Mouse (Mus musculus) heart, postnatal 0 days (tissue): ENCODE results near the gene Cep350. TPM values are rescaled to one million over a fixed set of nuclear protein-coding genes. Genes with fewer than 3 reads are reported as not detected.

Source experiments
- ATAC-seq: fragments of 200-750 bp; cut with Nextera tagmentation; 2 replicates; pipeline ENCODE4 v1.8.0; 2017; ENCODE audit warnings: low read depth, moderate number of reproducible peaks, moderate library complexity; ENCODE audit not compliant: insufficient read depth
- DNase-seq: peaks from one replicate; pipeline ENCODE4 v3.0.0-alpha.2; 2016; ENCODE audit warnings: low spot score
- H3K27ac ChIP-seq: fragments of 300-500 bp; sonication (generic); 2 replicates; pipeline ENCODE4 v1.5.1; 2014; ENCODE audit warnings: low read depth, mild to moderate bottlenecking
- H3K27me3 ChIP-seq: fragments of 300-500 bp; sonication (generic); 2 replicates; pipeline ENCODE4 v1.6.1; 2014; ENCODE audit warnings: low read length, mixed read lengths; ENCODE audit not compliant: control insufficient read depth, insufficient read depth
- H3K36me3 ChIP-seq: fragments of 300-500 bp; sonication (generic); replicated peaks from 2 replicates; pipeline ENCODE4 v1.6.1; 2014; ENCODE audit warnings: low read length, mixed read lengths; ENCODE audit not compliant: control insufficient read depth, insufficient read depth
- H3K4me1 ChIP-seq: fragments of 300-500 bp; sonication (generic); 2 replicates; pipeline ENCODE4 v1.6.1; 2014; ENCODE audit warnings: antibody characterized with exemption; ENCODE audit not compliant: control insufficient read depth, insufficient read depth
- H3K4me2 ChIP-seq: fragments of 300-500 bp; sonication (generic); 2 replicates; pipeline ENCODE4 v1.6.1; 2014; ENCODE audit warnings: low read depth, mild to moderate bottlenecking, low read length, moderate library complexity
- H3K4me3 ChIP-seq: fragments of 300-500 bp; sonication (generic); 2 replicates; pipeline ENCODE4 v1.5.1; 2014; ENCODE audit warnings: low read depth, low read length
- H3K9ac ChIP-seq: fragments of 300-500 bp; sonication (generic); replicated peaks from 2 replicates; pipeline ENCODE4 v1.6.1; 2014; ENCODE audit warnings: low read depth, low read length, mixed read lengths
- H3K9me3 ChIP-seq: fragments of 300-500 bp; sonication (generic); replicated peaks from 2 replicates; pipeline ENCODE4 v1.6.1; 2016; ENCODE audit warnings: low read length; ENCODE audit not compliant: control insufficient read depth
- CTCF ChIP-seq: IDR thresholded peaks from 2 replicates; pipeline ENCODE4 v1.5.1; 2016; ENCODE audit warnings: antibody characterized with exemption, control low read depth, low read depth
- EP300 ChIP-seq: IDR thresholded peaks from 2 replicates; pipeline ENCODE4 v1.6.1; 2016; ENCODE audit warnings: antibody characterized with exemption, low read depth
- WGBS: fragments of 180-500 bp; shearing (Covaris S2); extraction: QIAGEN DNeasy Blood & Tissue Kit; methylation state at CpG from one replicate; pipeline ENCODE4 v1.1.7; 2014; 5-methylcytosine and 5-hydroxymethylcytosine counted together
- polyA plus RNA-seq: library from polyadenylated mRNA; unstranded; fragments of >200 nt; fragmentation: Nextera tagmentation; extraction: Ambion mirVana; gene quantifications from 2 replicates; pipeline ENCODE4 v1.2.1, GENCODE M21; 2015
- total RNA-seq: library from RNA; depleted of rRNA; stranded (reverse); fragments of >200 nt; gene quantifications from 2 replicates; pipeline ENCODE4 v1.2.3, GENCODE M21; 2014; ENCODE audit warnings: low replicate concordance

The Cep350 gene
- total and polyA plus RNA-seq, 2 experiments from 2014 or later = 5.7 to 11.1 TPM

DNA sequence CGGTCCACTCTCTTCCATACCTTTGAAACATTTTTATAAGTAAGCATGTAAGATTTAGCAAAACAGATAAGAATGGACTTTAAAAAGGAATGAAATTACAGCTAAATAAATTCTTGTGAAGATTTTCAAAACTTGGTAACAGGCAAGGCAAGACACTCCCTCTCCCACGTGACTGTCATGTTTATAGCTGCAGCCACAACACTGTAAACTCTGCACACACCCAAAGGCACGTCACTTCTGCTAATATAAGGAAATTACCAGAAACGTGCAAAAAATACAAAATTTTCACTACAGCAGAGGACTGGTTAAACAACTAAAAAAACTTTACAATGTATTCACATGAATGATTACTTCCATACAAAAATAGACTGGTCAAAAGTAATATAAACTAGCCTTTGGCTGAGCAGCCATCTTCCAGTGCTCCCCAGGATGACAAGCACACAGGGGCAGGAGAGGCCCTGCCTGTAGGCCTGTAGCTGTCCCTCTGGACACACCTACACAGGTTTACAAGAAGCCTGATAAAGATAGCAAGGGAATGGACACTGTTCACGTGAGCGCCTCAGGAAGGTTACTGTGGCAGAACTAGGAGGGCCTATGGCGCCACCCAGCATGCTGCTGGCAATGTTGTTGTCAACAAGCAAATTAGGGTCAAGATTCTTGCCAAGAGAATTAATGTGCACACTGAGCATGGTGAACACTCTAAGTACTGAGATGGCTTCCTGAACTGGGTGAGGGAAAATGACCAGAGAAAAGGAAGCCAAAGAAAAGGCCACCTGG is 117.9 kb downstream of the Cep350 start:
- Histone ChIP-seq H3K4me1 (no peaks in the 10 kb centered on the region), H3K4me2 (no peak overlapping the region), H3K27ac (no peak overlapping the region), H3K36me3 (peaks cover 72% of the 10 kb centered on the region), H3K27me3 (no peaks in the 10 kb centered on the region), H3K9ac (no peak overlapping the region), H3K4me3 (no peak overlapping the region), H3K9me3 (no peaks in the 10 kb centered on the region)
- TF ChIP-seq CTCF (no peak), EP300 (no peak)
- WGBS = 81% methylated on average over 7 of the region's 7 CpGs
- DNase-seq (no peak), ATAC-seq (no peak)

DNA sequence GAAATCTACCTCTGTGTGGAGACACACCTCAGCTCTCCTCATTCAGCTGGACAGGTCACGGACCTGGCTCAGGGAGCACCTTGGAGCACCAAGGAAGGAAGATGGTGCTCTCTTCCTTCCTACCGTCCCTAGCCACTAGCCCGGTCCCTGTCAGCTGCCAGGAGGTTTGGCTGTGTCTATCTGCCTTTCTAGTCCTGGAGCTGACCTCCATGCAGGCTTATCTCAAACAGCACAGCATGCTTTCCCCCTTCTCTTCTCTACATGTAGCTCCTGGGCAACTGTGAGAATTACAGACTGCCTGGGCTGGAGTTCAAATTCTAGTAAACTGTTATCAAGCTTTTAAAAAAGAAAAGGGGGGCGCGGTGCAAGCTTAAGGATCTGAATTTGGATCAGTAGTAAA is 120.0 kb downstream of the Cep350 start:
- H3K4me3 ChIP-seq = no peak overlapping the region
- H3K4me1 ChIP-seq = no peaks in the 10 kb centered on the region
- no peaks in the 10 kb centered on the region for H3K9me3 ChIP-seq
- H3K27me3 ChIP-seq = no peaks in the 10 kb centered on the region
- ATAC-seq = no peak
- no peak for TF ChIP-seq CTCF
- TF ChIP-seq EP300 = no peak
- no peak overlapping the region for H3K4me2 ChIP-seq
- no peak for DNase-seq
- H3K27ac ChIP-seq = no peak overlapping the region
- WGBS = 75% methylated on average over 5 of the region's 5 CpGs
- peaks cover 57% of the 10 kb centered on the region for H3K36me3 ChIP-seq
- no peak overlapping the region for H3K9ac ChIP-seq

- no peak overlapping the region for H3K4me3 ChIP-seq
- H3K4me1 ChIP-seq = no peaks in the 10 kb centered on the region; the same call in 1 of the 2 replicates
- peak; percentile 19 for DNase-seq
- H3K4me2 ChIP-seq = no peak overlapping the region
- WGBS = 63% methylated on average over 5 of the region's 5 CpGs
- TF ChIP-seq EP300 = no peak
- no peak for TF ChIP-seq CTCF
- H3K9ac ChIP-seq = no peak overlapping the region
- H3K9me3 ChIP-seq = no peaks in the 10 kb centered on the region
- H3K27ac ChIP-seq = no peak overlapping the region
- H3K27me3 ChIP-seq = no peaks in the 10 kb centered on the region
- H3K36me3 ChIP-seq = peaks cover 30% of the 10 kb centered on the region
- ATAC-seq = 0 out of 2 replicates have a peak, but pooled peaks have one; percentile 17
Measured at GRCm38 (mm10) chr1:155844235-155844634, 128.8 kb downstream of the Cep350 start.

- WGBS = 57% methylated on average over 4 of the region's 4 CpGs
- no peaks in the 10 kb centered on the region for H3K27me3 ChIP-seq
- H3K27ac ChIP-seq = no peak overlapping the region
- no peaks in the 10 kb centered on the region; the same call in 1 of the 2 replicates for H3K4me1 ChIP-seq
- peaks cover 30% of the 10 kb centered on the region for H3K36me3 ChIP-seq
- no peak overlapping the region for H3K4me3 ChIP-seq
- no peak for DNase-seq
- H3K9ac ChIP-seq = no peak overlapping the region
- no peaks in the 10 kb centered on the region for H3K9me3 ChIP-seq
- no peak overlapping the region for H3K4me2 ChIP-seq
- ATAC-seq = no peak
- TF ChIP-seq EP300 = no peak
- TF ChIP-seq CTCF = no peak
Measured at GRCm38 (mm10) chr1:155843538-155843937, 129.5 kb downstream of the Cep350 start.

DNA sequence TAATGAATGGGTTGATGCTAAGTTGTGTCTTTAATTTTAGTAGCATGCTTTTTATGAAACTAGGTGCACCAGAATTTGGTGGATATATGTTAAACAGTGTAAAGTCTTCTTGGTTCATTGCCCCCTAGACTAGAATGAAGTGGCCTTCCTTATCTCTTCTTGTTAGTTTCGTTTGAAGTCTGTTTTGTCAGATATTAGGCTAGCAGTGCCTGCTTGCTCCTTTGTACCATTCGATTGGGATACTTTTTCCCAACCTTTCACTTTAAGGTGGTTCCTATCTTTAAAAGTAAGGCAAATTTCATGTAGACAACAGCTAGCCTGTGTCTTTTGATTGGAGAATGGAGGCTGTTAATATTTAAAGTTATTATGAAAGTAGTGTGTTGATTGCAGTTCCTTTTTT is 137.4 kb downstream of the Cep350 start:
- Histone ChIP-seq H3K27ac (no peak overlapping the region), H3K27me3 (no peaks in the 10 kb centered on the region), H3K4me1 (no peaks in the 10 kb centered on the region), H3K4me2 (no peak overlapping the region), H3K36me3 (no peaks in the 10 kb centered on the region), H3K9ac (no peak overlapping the region), H3K9me3 (no peaks in the 10 kb centered on the region), H3K4me3 (no peak overlapping the region)
- TF ChIP-seq EP300 (no peak), CTCF (no peak)
- no peak for ATAC-seq
- 42% methylated on average over 2 of the region's 2 CpGs for WGBS
- DNase-seq = no peak

GRCm38 (mm10) chr1:155833610-155834009 is 139.4 kb downstream of the Cep350 start:
- no peaks in the 10 kb centered on the region for H3K9me3 ChIP-seq
- 83% methylated on average over 9 of the region's 9 CpGs for WGBS
- H3K9ac ChIP-seq = no peak overlapping the region
- no peak overlapping the region for H3K4me2 ChIP-seq
- DNase-seq = no peak
- TF ChIP-seq EP300 = no peak
- TF ChIP-seq CTCF = no peak
- H3K4me1 ChIP-seq = no peaks in the 10 kb centered on the region
- ATAC-seq = no peak
- H3K27me3 ChIP-seq = no peaks in the 10 kb centered on the region
- no peaks in the 10 kb centered on the region for H3K36me3 ChIP-seq
- H3K27ac ChIP-seq = no peak overlapping the region
- H3K4me3 ChIP-seq = no peak overlapping the region
